Mouse (Mus musculus) left cerebral cortex, postnatal 10 days (tissue): ENCODE measurements around the gene Kpna7. TPM values are rescaled to one million over a fixed set of nuclear protein-coding genes. Genes with fewer than 3 reads are reported as not detected.

Experiments used
- DNase-seq, 2 experiments: peaks; one replicate each; pipeline ENCODE4 v3.0.0; 2021 to 2022; ENCODE audit warnings: low spot score in 2 of 2, mixed read lengths in 1 of 2; ENCODE audit errors: extremely low spot score in 1 of 2
- intact Hi-C: fragments of 180-260 bp; cut with DNase I; formaldehyde crosslinking; loops from one replicate; pipeline ENCODE4 v1.15.1; 2025
- total RNA-seq, 2 experiments: library from RNA; stranded (reverse); gene quantifications; 2 replicates each; pipeline ENCODE4 v1.2.3; 2021

Gene Kpna7
- total RNA-seq, 2 experiments from 2014 or later, result not detected

GRCm38 (mm10) chr5:144987561-144987960, 96.3 kb downstream of the Kpna7 start:
- DNase-seq, result no peak
- intact Hi-C loops, result loop anchor here (5.0 kb wide), 1 partner anchor 110 kb away; no protein-coding TSS in a partner anchor

- intact Hi-C loops, result loop anchor here (5.0 kb wide), 1 partner anchor 108 kb away; no protein-coding TSS in a partner anchor
- DNase-seq, result no peak
These were observed 99.0 kb downstream of the Kpna7 start for GRCm38 (mm10) chr5:144984839-144985238.

- intact Hi-C loops, result no loop called here
- DNase-seq, result no peak
These were observed 100.6 kb downstream of the Kpna7 start for GRCm38 (mm10) chr5:144983227-144983626.

GRCm38 (mm10) chr5:144979110-144979509, 104.7 kb downstream of the Kpna7 start:
- no peak for DNase-seq
- intact Hi-C loops, result no loop called here

- intact Hi-C loops, result no loop called here
- no peak for DNase-seq
These were observed 105.2 kb downstream of the Kpna7 start for GRCm38 (mm10) chr5:144978533-144979107.

- intact Hi-C loops, result no loop called here
- no peak for DNase-seq
These were observed 112.6 kb downstream of the Kpna7 start for GRCm38 (mm10) chr5:144971266-144971665.

- intact Hi-C loops, result loop anchor here (5.0 kb wide), 1 partner anchor 48 kb away; no protein-coding TSS in a partner anchor
These were observed 118.0 kb downstream of the Kpna7 start, which contains the start of gene Smurf1 for GRCm38 (mm10) chr5:144965639-144966351. Gene Smurf1 (minus strand): TSS chr5:144965847.

GRCm38 (mm10) chr5:144964872-144965638, 118.8 kb downstream of the Kpna7 start:
- intact Hi-C loops, result loop anchor here (5.0 kb wide), 1 partner anchor 48 kb away; no protein-coding TSS in a partner anchor
- peak; percentile 66 to 92 for DNase-seq

More at GRCm38 (mm10) chr5:144965639-144966351, 118.0 kb downstream of the Kpna7 start, which contains the start of gene Smurf1:
- peak; percentile 76 to 96 for DNase-seq

- no peak for DNase-seq
- intact Hi-C loops, result no loop called here
These were observed 119.4 kb downstream of the Kpna7 start for GRCm38 (mm10) chr5:144964465-144964864.

GRCm38 (mm10) chr5:144963817-144964261, 120.0 kb downstream of the Kpna7 start:
- DNase-seq, result peak; percentile 63 to 79
- intact Hi-C loops, result no loop called here

GRCm38 (mm10) chr5:144963401-144963800, 120.4 kb downstream of the Kpna7 start:
- intact Hi-C loops, result no loop called here
- peak in 1 of 2 experiments; percentile 54 for DNase-seq

GRCm38 (mm10) chr5:144958271-144958670, 125.6 kb downstream of the Kpna7 start:
- DNase-seq, result no peak

GRCm38 (mm10) chr5:144954432-144954831, 129.4 kb downstream of the Kpna7 start:
- intact Hi-C loops, result no loop called here
- no peak for DNase-seq

More at GRCm38 (mm10) chr5:144958271-144958670, 125.6 kb downstream of the Kpna7 start:
- intact Hi-C loops, result no loop called here

GRCm38 (mm10) chr5:144952592-144952991, 131.2 kb downstream of the Kpna7 start:
- DNase-seq, result no peak
- intact Hi-C loops, result no loop called here

- no peak for DNase-seq
- intact Hi-C loops, result no loop called here
These were observed 133.3 kb downstream of the Kpna7 start for GRCm38 (mm10) chr5:144950428-144951051.

- intact Hi-C loops, result no loop called here
- no peak for DNase-seq
These were observed 134.0 kb downstream of the Kpna7 start for GRCm38 (mm10) chr5:144949856-144950255.

GRCm38 (mm10) chr5:144948422-144948821, 135.4 kb downstream of the Kpna7 start:
- intact Hi-C loops, result no loop called here
- no peak for DNase-seq

- DNase-seq, result no peak
- intact Hi-C loops, result no loop called here
These were observed 135.8 kb downstream of the Kpna7 start for GRCm38 (mm10) chr5:144948002-144948401.

GRCm38 (mm10) chr5:144946032-144946431, 137.8 kb downstream of the Kpna7 start:
- intact Hi-C loops, result no loop called here

More at GRCm38 (mm10) chr5:144946032-144946431, 137.8 kb downstream of the Kpna7 start:
- DNase-seq, result no peak
